8 mouse cellular contexts compared by ENCODE assay signal in genomic region chr14:34309907-34310233, GRCm38 (mm10). TPM values are rescaled to one million over a fixed set of nuclear protein-coding genes. Genes with fewer than 3 reads are reported as not detected.
DNase-seq lines count a peak whose midpoint lies in the region; ATAC-seq lines count a peak whose summit lies in the region.

No protein-coding gene starts in this region.

- H3K9me3 ChIP-seq in megakaryocyte, embryonic 14.5 days = no peaks in the 10 kb centered on the region
- no peaks in the 10 kb centered on the region for H3K9me3 ChIP-seq in limb, embryonic 12.5 days
- no peaks in the 10 kb centered on the region for H3K9me3 ChIP-seq in stomach, embryonic 14.5 days (ENCODE audit: control insufficient read depth, low read depth, low read length)

- H3K9ac ChIP-seq in limb, embryonic 12.5 days (replicated peaks) = peak overlapping the region; percentile 97
- peak overlapping the region; percentile 57 for H3K9ac ChIP-seq in stomach, embryonic 14.5 days (replicated peaks; ENCODE audit: low read depth, low read length)

- WGBS in limb, embryonic 12.5 days = 6% methylated on average over 5 of the region's 5 CpGs
- 9% methylated on average over 5 of the region's 5 CpGs for WGBS in stomach, embryonic 14.5 days

- H3K4me1 ChIP-seq in megakaryocyte, embryonic 14.5 days = peaks cover 37% of the 10 kb centered on the region
- peaks cover 20% of the 10 kb centered on the region for H3K4me1 ChIP-seq in limb, embryonic 12.5 days (replicated peaks)
- H3K4me1 ChIP-seq in stomach, embryonic 14.5 days (ENCODE audit: control insufficient read depth, insufficient read depth, low read length) = peaks cover 11% of the 10 kb centered on the region

- H3K27ac ChIP-seq in limb, embryonic 12.5 days = peak overlapping the region; percentile 98
- H3K27ac ChIP-seq in stomach, embryonic 14.5 days (ENCODE audit: low read length) = peak overlapping the region; percentile 95

- peak overlapping the region; percentile 51 for H3K4me2 ChIP-seq in limb, embryonic 12.5 days
- H3K4me2 ChIP-seq in stomach, embryonic 14.5 days (replicated peaks; ENCODE audit: low read depth, low read length) = peak overlapping the region; percentile 31

- peak overlapping the region; percentile 97 for H3K4me3 ChIP-seq in megakaryocyte, embryonic 14.5 days (replicated peaks)
- H3K4me3 ChIP-seq in limb, embryonic 12.5 days (replicated peaks) = peak overlapping the region; percentile 93
- peak overlapping the region; percentile 90 for H3K4me3 ChIP-seq in stomach, embryonic 14.5 days (ENCODE audit: low read depth, low read length)

- no peaks in the 10 kb centered on the region for H3K27me3 ChIP-seq in megakaryocyte, embryonic 14.5 days (replicated peaks)
- H3K27me3 ChIP-seq in limb, embryonic 12.5 days = no peaks in the 10 kb centered on the region
- no peaks in the 10 kb centered on the region for H3K27me3 ChIP-seq in stomach, embryonic 14.5 days (ENCODE audit: control insufficient read depth, insufficient read depth, low read length)

- no peak for ATAC-seq in megakaryocyte, adult 5-6 weeks (ENCODE audit: poor library complexity, severe bottlenecking)
- ATAC-seq in limb, embryonic 12.5 days (ENCODE audit: insufficient number of reproducible peaks, insufficient read depth, low FRiP score, low TSS enrichment, low read depth) = no peak
- no peak for ATAC-seq in stomach, embryonic 14.5 days (ENCODE audit: insufficient number of reproducible peaks, insufficient read depth, low FRiP score, low read depth)

- peaks cover 13% of the 10 kb centered on the region for H3K36me3 ChIP-seq in megakaryocyte, embryonic 14.5 days (replicated peaks; ENCODE audit: low read length)
- no peaks in the 10 kb centered on the region for H3K36me3 ChIP-seq in limb, embryonic 12.5 days
- no peaks in the 10 kb centered on the region for H3K36me3 ChIP-seq in stomach, embryonic 14.5 days (ENCODE audit: control insufficient read depth, insufficient read depth, low read length)

- DNase-seq in adrenal gland, postnatal 14 days = peak; percentile 18
- DNase-seq in adrenal gland, adult 18-20 months (ENCODE audit: low spot score in 2 of 2) = no peak
- DNase-seq in left cerebral cortex, adult 9 months (ENCODE audit: low spot score in 2 of 2) = no peak
- no peak for DNase-seq in adrenal gland, postnatal 4 days (ENCODE audit: low spot score in 2 of 2)

RNA-seq across cellular contexts. Expression of gene Shld2, which starts 0.4 kb away (rescaled TPM):
- 12.2 and 13.0 TPM in 2 replicates for total RNA-seq in adrenal gland, postnatal 14 days (2021)
- total RNA-seq in adrenal gland, adult 18-20 months (2021) = 1 to 10 TPM; 9.2 to 9.5 TPM
- polyA plus RNA-seq in megakaryocyte, embryonic 14.5 days (2012; ENCODE audit: insufficient read depth, low replicate concordance) = 2.9 TPM in 1 of 2 replicates, not detected in the other
- 11.5 and 13.4 TPM in 2 replicates for total RNA-seq in megakaryocyte, adult 5-6 weeks (2015)
- total RNA-seq in megakaryocyte, adult 5-6 weeks (2017) = 12.9 and 14.6 TPM in 2 replicates
- 14.9 and 15.8 TPM in 2 replicates for polyA plus RNA-seq in limb, embryonic 12.5 days (2016; fragmentation: Nextera tagmentation; extraction: Ambion mirVana)
- polyA plus RNA-seq in stomach, embryonic 14.5 days (2014; fragmentation: Nextera tagmentation; extraction: Ambion mirVana) = 8.0 and 8.6 TPM in 2 replicates
- 10 to 100 TPM; 12.6 to 16.0 TPM for total RNA-seq in adrenal gland, postnatal 4 days (2021)

RNA-seq across cellular contexts. Expression of gene Glud1, which starts 0.7 kb away (rescaled TPM):
- total RNA-seq in adrenal gland, postnatal 14 days (2021) = 217 and 322 TPM in 2 replicates
- 100 to 1,000 TPM; 186 to 200 TPM for total RNA-seq in adrenal gland, adult 18-20 months (2021)
- polyA plus RNA-seq in megakaryocyte, embryonic 14.5 days (2012; ENCODE audit: insufficient read depth, low replicate concordance) = 26.7 and 46.8 TPM in 2 replicates
- 362 and 395 TPM in 2 replicates for total RNA-seq in megakaryocyte, adult 5-6 weeks (2015)
- total RNA-seq in megakaryocyte, adult 5-6 weeks (2017) = 294 and 308 TPM in 2 replicates
- 86.5 and 93.6 TPM in 2 replicates for polyA plus RNA-seq in limb, embryonic 12.5 days (2016; fragmentation: Nextera tagmentation; extraction: Ambion mirVana)
- polyA plus RNA-seq in stomach, embryonic 14.5 days (2014; fragmentation: Nextera tagmentation; extraction: Ambion mirVana) = 76.5 and 82.5 TPM in 2 replicates
- total RNA-seq in adrenal gland, postnatal 4 days (2021) = 100 to 1,000 TPM; 220 to 286 TPM

RNA-seq across cellular contexts. Expression of gene Fam25c, which starts 45.4 kb away (rescaled TPM):
- total RNA-seq in adrenal gland, postnatal 14 days (2021) = 4.0 TPM in 1 of 2 replicates, not detected in the other
- not detected for total RNA-seq in adrenal gland, adult 18-20 months (2021)
- polyA plus RNA-seq in megakaryocyte, embryonic 14.5 days (2012; ENCODE audit: insufficient read depth, low replicate concordance) = not detected in 2 replicates
- not detected in 2 replicates for total RNA-seq in megakaryocyte, adult 5-6 weeks (2015)
- total RNA-seq in megakaryocyte, adult 5-6 weeks (2017) = not detected in 2 replicates
- polyA plus RNA-seq in limb, embryonic 12.5 days (2016; fragmentation: Nextera tagmentation; extraction: Ambion mirVana) = 0.84 TPM in 1 of 2 replicates, not detected in the other
- not detected in 2 replicates for polyA plus RNA-seq in stomach, embryonic 14.5 days (2014; fragmentation: Nextera tagmentation; extraction: Ambion mirVana)
- total RNA-seq in adrenal gland, postnatal 4 days (2021) = not detected
